Mouse (Mus musculus) kidney, adult 2 months (tissue): ENCODE measurements around the gene Sepsecs. TPM values are rescaled to one million over a fixed set of nuclear protein-coding genes. Genes with fewer than 3 reads are reported as not detected.

Source experiments
- DNase-seq: peaks from one replicate; pipeline ENCODE4 v3.0.0; 2021
- H3K27ac ChIP-seq: fragments of 200-500 bp; 2 replicates; pipeline ENCODE4 v1.5.1; 2012; ENCODE audit warnings: low read depth, low read length, control low read depth, inconsistent platforms; ENCODE audit not compliant: insufficient read depth
- H3K27me3 ChIP-seq: fragments of 200-500 bp; replicated peaks from 2 replicates; pipeline ENCODE4 v1.6.1; 2012; ENCODE audit warnings: mild to moderate bottlenecking, moderate library complexity, low read length, inconsistent platforms; ENCODE audit not compliant: control insufficient read depth, insufficient read depth
- H3K36me3 ChIP-seq: fragments of 200-500 bp; 2 replicates; pipeline ENCODE4 v1.6.1; 2012; ENCODE audit warnings: mild to moderate bottlenecking, moderate library complexity, low read length, inconsistent platforms; ENCODE audit not compliant: control insufficient read depth, insufficient read depth
- H3K4me1 ChIP-seq: fragments of 200-500 bp; 2 replicates; pipeline ENCODE4 v1.6.1; 2011; ENCODE audit warnings: low read length; ENCODE audit not compliant: control insufficient read depth, insufficient read depth
- H3K4me3 ChIP-seq: fragments of 200-500 bp; 2 replicates; pipeline ENCODE4 v1.5.1; 2011; ENCODE audit warnings: mild to moderate bottlenecking, low read depth, low read length, control low read depth; ENCODE audit not compliant: insufficient read depth
- CTCF ChIP-seq: fragments of 200-500 bp; conservative IDR thresholded peaks from 2 replicates; pipeline ENCODE4 v1.5.1; 2011; ENCODE audit warnings: low read depth, mild to moderate bottlenecking, control low read depth, low read length, moderate library complexity, mixed read lengths; ENCODE audit not compliant: insufficient read depth, insufficient read length
- POLR2A ChIP-seq: fragments of 200-500 bp; IDR thresholded peaks from one replicate; pipeline ENCODE4 v1.6.1; 2011; ENCODE audit warnings: low read depth, low read length, control low read depth
- WGBS: fragments of 180-500 bp; shearing (Covaris S2); methylation state at CpG from one replicate; pipeline ENCODE4 v1.1.7; 2018; 5-methylcytosine and 5-hydroxymethylcytosine counted together
- polyA plus RNA-seq: library from polyadenylated mRNA; depleted of rRNA; stranded (reverse); fragments of >200 nt; gene quantifications from 2 replicates; pipeline ENCODE4 v1.2.3, GENCODE M21; 2012

Gene Sepsecs
- polyA plus RNA-seq, 1 experiment: 11.9 TPM

DNA sequence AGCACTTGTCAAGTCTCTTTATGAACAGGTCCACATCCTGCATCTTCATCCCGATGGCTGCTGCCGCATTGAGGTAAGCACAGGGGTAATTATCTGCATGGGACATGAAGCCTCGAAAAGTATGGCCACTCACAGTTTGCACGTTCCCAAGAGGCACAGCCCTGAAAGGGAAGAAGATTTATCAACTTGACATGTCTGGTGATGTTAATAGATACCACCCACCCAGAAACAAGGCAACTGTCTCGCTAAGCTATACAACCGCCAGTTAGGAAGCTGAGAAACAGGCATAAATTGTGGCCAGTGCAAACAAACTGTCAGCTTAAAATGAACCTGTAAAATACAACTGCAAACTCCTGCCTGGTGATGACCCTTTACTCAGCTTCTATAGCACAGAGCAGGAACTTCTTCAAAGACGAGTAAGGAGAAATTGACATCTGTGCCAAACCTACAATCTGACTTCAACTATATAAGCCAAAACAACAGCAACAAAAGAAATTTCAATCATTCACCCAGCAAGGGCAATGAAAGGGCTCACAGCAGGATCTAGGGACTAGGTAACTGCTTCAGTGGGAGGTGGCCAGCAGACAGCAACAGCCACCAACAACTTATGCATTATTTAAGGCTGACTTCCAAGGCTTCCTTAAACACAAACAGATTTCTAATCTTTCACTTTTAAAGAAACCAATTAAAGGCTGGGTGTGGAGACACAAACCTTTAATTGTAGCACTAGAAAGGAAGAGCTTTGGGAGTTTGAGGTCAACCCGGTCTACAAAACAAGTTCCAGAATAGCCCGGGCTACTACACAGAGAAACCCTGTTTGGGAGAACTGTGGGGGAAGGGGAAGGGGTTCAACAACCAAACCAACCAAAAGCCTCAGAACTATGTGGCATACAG, 25.3 kb downstream of the Sepsecs start:
- Histone ChIP-seq H3K4me3 (no peak overlapping the region), H3K27ac (no peak overlapping the region), H3K36me3 (no peaks in the 10 kb centered on the region; the same call in none of the 2 replicates), H3K27me3 (no peaks in the 10 kb centered on the region), H3K4me1 (no peaks in the 10 kb centered on the region)
- 58% methylated on average over 9 of the region's 9 CpGs for WGBS
- no peak for TF ChIP-seq POLR2A
- TF ChIP-seq CTCF: no peak
- no peak for DNase-seq

DNA sequence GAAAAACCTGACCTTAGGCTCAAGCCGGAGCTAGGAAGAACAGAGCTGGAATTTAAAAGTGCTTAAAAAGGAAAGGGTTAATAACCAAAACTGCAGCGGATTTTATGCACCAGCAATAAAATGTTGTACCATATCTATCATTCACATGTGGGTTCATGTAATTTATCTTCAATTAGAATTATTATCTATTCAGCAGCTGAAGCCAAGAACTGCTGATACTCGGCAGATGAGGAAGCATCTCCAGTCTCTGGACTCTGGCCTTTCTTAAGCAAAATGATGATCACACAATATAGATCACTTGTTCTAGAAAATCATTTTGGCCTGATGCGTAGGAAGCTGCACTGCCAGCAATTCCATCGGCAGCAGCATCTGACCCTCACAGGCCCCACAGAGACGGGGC, 27.8 kb downstream of the Sepsecs start:
- Histone ChIP-seq H3K27ac (no peak overlapping the region), H3K4me1 (no peaks in the 10 kb centered on the region), H3K4me3 (no peak overlapping the region), H3K27me3 (no peaks in the 10 kb centered on the region), H3K36me3 (no peaks in the 10 kb centered on the region; the same call in none of the 2 replicates)
- no peak for DNase-seq
- TF ChIP-seq CTCF (no peak), POLR2A (no peak)
- WGBS: 85% methylated on average over 6 of the region's 6 CpGs

DNA sequence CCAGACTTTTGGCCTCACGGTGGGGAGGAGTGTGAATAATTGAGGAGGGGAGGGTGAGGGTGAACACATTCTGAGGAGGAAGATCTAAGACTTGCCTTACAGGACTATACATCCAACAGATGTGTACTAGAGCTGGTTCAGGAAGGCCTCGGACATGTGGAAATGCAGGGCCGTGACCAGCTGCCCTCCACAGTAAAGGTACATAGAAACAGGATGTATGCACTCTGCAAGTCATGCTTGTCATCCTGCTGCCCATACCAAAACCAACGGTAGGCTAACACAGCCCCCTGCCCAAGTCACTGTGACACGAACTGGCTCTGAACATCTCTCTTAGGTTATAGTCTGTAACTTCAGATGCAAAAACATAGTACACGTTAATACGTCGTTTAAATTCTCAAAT, 30.6 kb downstream of the Sepsecs start:
- H3K4me1 ChIP-seq: no peaks in the 10 kb centered on the region
- no peaks in the 10 kb centered on the region for H3K27me3 ChIP-seq
- DNase-seq: no peak
- WGBS: 79% methylated on average over 8 of the region's 8 CpGs
- H3K36me3 ChIP-seq: no peaks in the 10 kb centered on the region; the same call in none of the 2 replicates
- H3K4me3 ChIP-seq: no peak overlapping the region
- no peak overlapping the region for H3K27ac ChIP-seq
- no peak for TF ChIP-seq POLR2A
- no peak for TF ChIP-seq CTCF

DNA sequence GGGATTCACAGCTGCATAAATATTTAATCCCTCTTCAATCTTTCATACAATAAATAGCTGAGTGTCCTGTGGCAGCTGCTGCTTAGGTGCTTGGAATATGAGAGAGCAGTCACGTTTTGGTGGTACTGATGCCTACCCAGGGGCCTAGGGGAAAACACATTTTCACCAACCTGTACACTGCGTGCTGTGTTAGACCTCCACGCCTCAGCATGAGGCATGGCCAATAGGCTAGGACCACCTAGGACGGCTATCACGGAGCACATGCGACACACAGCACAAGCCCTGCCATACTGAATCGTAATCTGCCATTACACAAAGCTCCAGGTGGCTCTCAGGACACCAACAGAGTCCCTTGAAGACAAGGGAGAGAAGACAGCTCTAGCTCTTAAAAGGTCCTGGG, 31.5 kb downstream of the Sepsecs start:
- H3K36me3 ChIP-seq: no peaks in the 10 kb centered on the region; the same call in 1 of the 2 replicates
- H3K27ac ChIP-seq: no peak overlapping the region
- 94% methylated on average over 7 of the region's 7 CpGs for WGBS
- no peaks in the 10 kb centered on the region for H3K27me3 ChIP-seq
- TF ChIP-seq POLR2A (no peak), CTCF (no peak)
- no peak for DNase-seq
- no peak overlapping the region for H3K4me3 ChIP-seq
- H3K4me1 ChIP-seq: no peaks in the 10 kb centered on the region

DNA sequence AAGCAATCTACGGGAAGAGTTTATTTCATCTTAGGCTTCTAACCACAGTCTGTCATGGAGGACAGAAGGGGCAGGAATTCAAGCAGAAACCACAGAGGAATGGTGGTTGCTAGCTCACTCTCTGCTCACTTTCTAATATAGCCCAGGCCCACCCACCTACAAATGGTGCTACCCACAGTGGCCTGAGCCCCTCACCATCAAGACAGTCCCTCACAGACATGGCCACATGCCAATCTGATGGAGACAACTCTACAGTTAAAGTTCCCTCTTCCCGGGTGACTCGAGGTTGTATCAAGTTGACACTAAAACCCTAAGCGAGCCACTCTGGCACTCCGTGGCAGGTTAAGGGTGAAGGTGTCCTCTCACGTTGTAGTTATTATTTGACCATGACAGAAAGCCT, 32.6 kb downstream of the Sepsecs start:
- TF ChIP-seq POLR2A (no peak), CTCF (no peak)
- H3K36me3 ChIP-seq: no peaks in the 10 kb centered on the region; the same call in 1 of the 2 replicates
- no peaks in the 10 kb centered on the region for H3K27me3 ChIP-seq
- no peak overlapping the region for H3K27ac ChIP-seq
- no peak for DNase-seq
- 75% methylated on average over 6 of the region's 6 CpGs for WGBS
- H3K4me3 ChIP-seq: no peak overlapping the region
- no peaks in the 10 kb centered on the region for H3K4me1 ChIP-seq

DNA sequence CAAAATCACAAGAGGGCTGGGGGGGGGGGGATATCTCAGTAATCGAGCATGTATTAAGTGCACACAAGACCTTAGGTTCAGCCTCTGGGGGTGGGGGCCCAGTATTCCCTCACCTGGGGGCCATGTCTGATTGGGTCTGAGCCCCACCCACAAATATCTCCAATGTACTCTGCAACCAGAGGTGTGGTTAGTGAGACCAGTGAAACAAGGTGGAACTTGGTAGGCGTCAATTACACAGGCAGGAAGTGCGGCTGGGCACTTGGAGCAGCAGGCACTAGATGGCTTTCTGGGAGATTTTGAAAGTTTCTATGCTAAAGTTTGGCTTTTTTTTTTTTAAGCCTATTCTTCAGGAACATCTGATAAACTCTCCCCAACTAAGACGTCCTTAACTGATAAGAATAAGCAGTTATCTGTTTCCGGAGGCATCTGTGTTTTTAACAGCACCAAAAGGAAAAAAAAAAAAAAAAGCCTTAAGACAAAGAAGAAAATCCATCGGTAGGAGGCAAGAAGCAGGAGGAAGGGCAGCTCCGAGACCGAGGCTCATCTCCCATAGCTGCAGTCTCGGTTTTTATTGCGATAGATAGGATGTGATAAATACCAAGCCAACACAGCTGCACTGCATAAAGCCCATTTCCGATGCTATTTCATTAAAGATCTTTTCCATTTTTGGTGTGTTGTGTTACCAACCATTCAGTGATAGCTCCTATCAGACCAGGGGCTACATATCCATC, 33.3 kb downstream of the Sepsecs start:
- no peaks in the 10 kb centered on the region for H3K4me1 ChIP-seq
- no peak for DNase-seq
- WGBS: 60% methylated on average over 11 of the region's 11 CpGs
- H3K27me3 ChIP-seq: no peaks in the 10 kb centered on the region
- TF ChIP-seq CTCF (no peak), POLR2A (no peak)
- no peak overlapping the region for H3K27ac ChIP-seq
- no peak overlapping the region for H3K4me3 ChIP-seq
- no peaks in the 10 kb centered on the region; the same call in 1 of the 2 replicates for H3K36me3 ChIP-seq

DNA sequence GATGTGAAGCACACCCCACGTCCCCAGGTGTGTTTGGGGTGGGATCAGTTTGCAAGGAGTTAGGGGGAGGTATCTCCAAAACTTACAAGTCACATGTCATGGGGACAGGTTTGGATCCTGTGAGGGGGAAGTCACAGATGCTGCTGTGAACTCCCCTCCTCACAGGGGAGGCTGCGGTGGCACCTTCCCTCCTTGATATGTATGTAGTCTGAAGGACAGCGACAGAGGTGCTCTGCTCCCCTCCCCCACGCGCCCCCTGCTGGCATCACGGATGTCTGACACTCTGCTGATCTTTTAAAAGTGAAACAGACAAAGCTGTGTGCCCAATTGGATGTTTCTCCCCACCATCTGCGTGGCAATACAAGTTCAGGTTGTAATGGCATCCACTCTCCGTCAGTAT, 35.5 kb downstream of the Sepsecs start:
- Histone ChIP-seq H3K27ac (no peak overlapping the region), H3K4me3 (no peak overlapping the region), H3K36me3 (no peaks in the 10 kb centered on the region), H3K4me1 (no peaks in the 10 kb centered on the region), H3K27me3 (no peaks in the 10 kb centered on the region)
- DNase-seq: peak; percentile 36
- 26% methylated on average over 8 of the region's 8 CpGs for WGBS
- TF ChIP-seq CTCF (peak; percentile 77), POLR2A (no peak)
